In genomic region chr16:6736566-6736965, GRCm38 (mm10) we compare ENCODE assay signal across 24 mouse cellular contexts.
DNase-seq lines count a peak whose midpoint lies in the region; ATAC-seq and TF ChIP-seq lines count a peak whose summit lies in the region.
"Had no signal": no experiment of that assay in that cellular context is flagged by ENCODE, and none has a peak within 500 bp of the region (broad histone marks: within the 10 kb centered on the region; RNA-seq: fewer than 3 reads in every experiment).

No protein-coding gene starts in this region.

- peak; percentile 85 for ATAC-seq in forebrain, postnatal 0 days
- ATAC-seq: CD4-positive, CD25-positive, alpha-beta regulatory T cell, adult 4 months; forebrain, embryonic 15.5 days; lung, postnatal 0 days; midbrain, embryonic 15.5 days had no signal

- H3K4me2 ChIP-seq in forebrain, postnatal 0 days (ENCODE audit: low read depth) = no peak overlapping the region
- H3K4me2 ChIP-seq: embryonic facial prominence, embryonic 12.5 days; forebrain, embryonic 15.5 days; hindbrain, embryonic 14.5 days; midbrain, embryonic 15.5 days; neural tube, embryonic 13.5 days had no signal

- H3K27me3 ChIP-seq in forebrain, postnatal 0 days (ENCODE audit: insufficient read depth, low read length) = no peaks in the 10 kb centered on the region
- no peaks in the 10 kb centered on the region for H3K27me3 ChIP-seq in forebrain, embryonic 10.5 days (ENCODE audit: poor library complexity, severe bottlenecking)
- no peaks in the 10 kb centered on the region for H3K27me3 ChIP-seq in kidney, adult 2 months (replicated peaks; ENCODE audit: control insufficient read depth, insufficient read depth, low read length)
- H3K27me3 ChIP-seq: embryonic facial prominence, embryonic 12.5 days; forebrain, embryonic 15.5 days; midbrain, embryonic 15.5 days; neural tube, embryonic 13.5 days had no signal

- no peak for TF ChIP-seq CTCF in forebrain, postnatal 0 days (IDR thresholded peaks at IDR 0.05; ENCODE audit: low read depth)
- TF ChIP-seq CTCF in kidney, adult 2 months (conservative IDR thresholded peaks at IDR 0.05; ENCODE audit: insufficient read depth, insufficient read length, low read depth, low read length) = no peak

- intact Hi-C loops in left cerebral cortex, postnatal 14 days (cut with DNase I) = no loop called here
- intact Hi-C loops in left cerebral cortex, postnatal 4 days (cut with DNase I) = no loop called here

- DNase-seq in forebrain, postnatal 0 days = peak; percentile 81
- DNase-seq in forebrain, embryonic 10.5 days (ENCODE audit: extremely low spot score, low spot score) = no peak
- peak; percentile 38 to 56 for DNase-seq in left cerebral cortex, postnatal 14 days (ENCODE audit: low spot score in 2 of 2)
- no peak for DNase-seq in left cerebral cortex, postnatal 4 days
- peak; percentile 50 to 51 for DNase-seq in layer of hippocampus, adult 8-10 months (ENCODE audit: low spot score in 2 of 2)
- peak; percentile 86 for DNase-seq in telencephalon, adult 2 months (ENCODE audit: low read depth, low spot score)
- no peak for DNase-seq in kidney, adult 2 months
- DNase-seq: adrenal gland, postnatal 14 days; cerebellum, adult 11 months; cerebellum, postnatal 10 days; heart, postnatal 4 days; kidney, adult 8-10 months; kidney, postnatal 10 days; thymus, postnatal 14 days had no signal

- H3K4me3 ChIP-seq in forebrain, postnatal 0 days (ENCODE audit: low read depth, low read length) = no peak overlapping the region
- H3K4me3 ChIP-seq in forebrain, embryonic 10.5 days = no peak overlapping the region
- no peak overlapping the region for H3K4me3 ChIP-seq in kidney, adult 2 months (ENCODE audit: insufficient read depth, low read depth, low read length)
- H3K4me3 ChIP-seq: embryonic facial prominence, embryonic 12.5 days; forebrain, embryonic 15.5 days; heart, embryonic 10.5 days; midbrain, embryonic 15.5 days; myocyte; neural tube, embryonic 13.5 days had no signal

- H3K27ac ChIP-seq in forebrain, postnatal 0 days (ENCODE audit: low read depth, low read length) = no peak overlapping the region
- H3K27ac ChIP-seq in forebrain, embryonic 10.5 days = no peak overlapping the region
- no peak overlapping the region for H3K27ac ChIP-seq in kidney, adult 2 months (ENCODE audit: insufficient read depth, low read depth, low read length)
- H3K27ac ChIP-seq: embryonic facial prominence, embryonic 12.5 days; forebrain, embryonic 15.5 days; heart, embryonic 10.5 days; hindbrain, embryonic 14.5 days; macrophage; midbrain, embryonic 15.5 days; neural tube, embryonic 13.5 days had no signal

- no peak overlapping the region for H3K9ac ChIP-seq in forebrain, postnatal 0 days
- H3K9ac ChIP-seq: embryonic facial prominence, embryonic 12.5 days; forebrain, embryonic 15.5 days; hindbrain, embryonic 14.5 days; midbrain, embryonic 15.5 days; neural tube, embryonic 13.5 days had no signal

- no peak for TF ChIP-seq POLR2A in kidney, adult 2 months (IDR thresholded peaks at IDR 0.05; ENCODE audit: low read depth, low read length)

- WGBS in forebrain, postnatal 0 days = 64% methylated on average over 2 of the region's 2 CpGs
- WGBS in forebrain, embryonic 10.5 days = 85% methylated on average over 2 of the region's 2 CpGs
- 93% methylated on average over 2 of the region's 2 CpGs for WGBS in kidney, adult 2 months

- H3K4me1 ChIP-seq in forebrain, postnatal 0 days (ENCODE audit: insufficient read depth) = 0 out of 2 replicates have a peak, but pooled peaks cover 3% of the 10 kb centered on the region
- H3K4me1 ChIP-seq in forebrain, embryonic 10.5 days = no peaks in the 10 kb centered on the region
- no peaks in the 10 kb centered on the region for H3K4me1 ChIP-seq in kidney, adult 2 months (ENCODE audit: control insufficient read depth, insufficient read depth, low read length)
- H3K4me1 ChIP-seq: embryonic facial prominence, embryonic 12.5 days; forebrain, embryonic 15.5 days; heart, embryonic 10.5 days; midbrain, embryonic 15.5 days; neural tube, embryonic 13.5 days had no signal

- no peaks in the 10 kb centered on the region for H3K9me3 ChIP-seq in forebrain, postnatal 0 days (ENCODE audit: low read length)
- H3K9me3 ChIP-seq in forebrain, embryonic 10.5 days = no peaks in the 10 kb centered on the region
- H3K9me3 ChIP-seq: embryonic facial prominence, embryonic 12.5 days; forebrain, embryonic 15.5 days; heart, embryonic 10.5 days; midbrain, embryonic 15.5 days; neural tube, embryonic 13.5 days had no signal

- no peaks in the 10 kb centered on the region for H3K36me3 ChIP-seq in forebrain, postnatal 0 days (ENCODE audit: insufficient read depth)
- no peaks in the 10 kb centered on the region for H3K36me3 ChIP-seq in forebrain, embryonic 10.5 days (replicated peaks)
- no peaks in the 10 kb centered on the region for H3K36me3 ChIP-seq in kidney, adult 2 months (ENCODE audit: control insufficient read depth, insufficient read depth, low read length)
- H3K36me3 ChIP-seq: embryonic facial prominence, embryonic 12.5 days; forebrain, embryonic 15.5 days; heart, embryonic 10.5 days; midbrain, embryonic 15.5 days; neural tube, embryonic 13.5 days had no signal

Comparison
In these comparisons a context has a peak if more than half of its experiments do, and no peak if none do; other contexts are left out.
1. DNase-seq: peak in forebrain, postnatal 0 days (single experiment), left cerebral cortex, postnatal 14 days (2 of 2), layer of hippocampus, adult 8-10 months (2 of 2) and telencephalon, adult 2 months (single experiment); none in forebrain, embryonic 10.5 days (single experiment), left cerebral cortex, postnatal 4 days (single experiment) and kidney, adult 2 months (single experiment).